Mouse (Mus musculus): ENCODE measurements at regions not wholly inside any gene's neighbourhood (a gene's known extent, or its start where the extent isn't known, plus 50 kb on each side); places are given as distances from the start of the nearest gene placed in this dataset.

GRCm38 (mm10) chr3:60323514-60323913 is 149.1 kb upstream of the Mbnl1 start:
- no peak overlapping the region for H3K9ac ChIP-seq
- H3K36me3 ChIP-seq, result no peaks in the 10 kb centered on the region
- no peaks in the 10 kb centered on the region for H3K27me3 ChIP-seq

GRCm38 (mm10) chr3:60324416-60324815 is 148.2 kb upstream of the Mbnl1 start:
- Histone ChIP-seq H3K9ac (no peak overlapping the region), H3K4me2 (no peak overlapping the region), H3K27me3 (no peaks in the 10 kb centered on the region), H3K9me3 (replicated peaks) (no peaks in the 10 kb centered on the region), H3K4me1 (no peaks in the 10 kb centered on the region), H3K27ac (no peak overlapping the region), H3K36me3 (no peaks in the 10 kb centered on the region), H3K4me3 (replicated peaks) (no peak overlapping the region)
- ATAC-seq (replicated peaks; ENCODE audit: low FRiP score), result no peak

More at GRCm38 (mm10) chr3:60323514-60323913, 149.1 kb upstream of the Mbnl1 start:
- no peaks in the 10 kb centered on the region for H3K9me3 ChIP-seq (replicated peaks)
- H3K27ac ChIP-seq, result no peak overlapping the region
- ATAC-seq (replicated peaks; ENCODE audit: low FRiP score), result no peak
- H3K4me3 ChIP-seq (replicated peaks), result no peak overlapping the region
- no peak overlapping the region for H3K4me2 ChIP-seq
- H3K4me1 ChIP-seq, result no peaks in the 10 kb centered on the region

GRCm38 (mm10) chr3:60324969-60325368 is 147.7 kb upstream of the Mbnl1 start:
- Histone ChIP-seq H3K27ac (no peak overlapping the region), H3K9me3 (replicated peaks) (no peaks in the 10 kb centered on the region), H3K4me1 (no peaks in the 10 kb centered on the region), H3K9ac (no peak overlapping the region), H3K27me3 (no peaks in the 10 kb centered on the region), H3K4me3 (replicated peaks) (no peak overlapping the region), H3K4me2 (no peak overlapping the region), H3K36me3 (no peaks in the 10 kb centered on the region)
- ATAC-seq (replicated peaks; ENCODE audit: low FRiP score), result no peak

- Histone ChIP-seq H3K36me3 (no peaks in the 10 kb centered on the region), H3K4me2 (no peak overlapping the region), H3K9me3 (replicated peaks) (no peaks in the 10 kb centered on the region), H3K27ac (no peak overlapping the region), H3K27me3 (no peaks in the 10 kb centered on the region), H3K4me1 (no peaks in the 10 kb centered on the region), H3K9ac (no peak overlapping the region), H3K4me3 (replicated peaks) (no peak overlapping the region)
- ATAC-seq (replicated peaks; ENCODE audit: low FRiP score), result no peak
Observed at GRCm38 (mm10) chr3:60332460-60332859, 140.2 kb upstream of the Mbnl1 start.

GRCm38 (mm10) chr3:60333669-60334068 is 139.0 kb upstream of the Mbnl1 start:
- H3K27me3 ChIP-seq, result no peaks in the 10 kb centered on the region
- no peak overlapping the region for H3K4me2 ChIP-seq
- H3K9ac ChIP-seq, result no peak overlapping the region
- ATAC-seq (replicated peaks; ENCODE audit: low FRiP score), result no peak
- H3K36me3 ChIP-seq, result no peaks in the 10 kb centered on the region
- H3K4me1 ChIP-seq, result no peaks in the 10 kb centered on the region
- no peaks in the 10 kb centered on the region for H3K9me3 ChIP-seq (replicated peaks)
- no peak overlapping the region for H3K27ac ChIP-seq
- WGBS, result 83% methylated on average over 2 of the region's 2 CpGs
- H3K4me3 ChIP-seq (replicated peaks), result no peak overlapping the region

GRCm38 (mm10) chr3:60334133-60334532 is 138.5 kb upstream of the Mbnl1 start:
- H3K36me3 ChIP-seq, result no peaks in the 10 kb centered on the region
- WGBS, result 87% methylated on average over 2 of the region's 2 CpGs
- no peak overlapping the region for H3K4me3 ChIP-seq (replicated peaks)
- no peaks in the 10 kb centered on the region for H3K9me3 ChIP-seq (replicated peaks)
- no peaks in the 10 kb centered on the region for H3K4me1 ChIP-seq
- H3K27ac ChIP-seq, result no peak overlapping the region
- H3K27me3 ChIP-seq, result no peaks in the 10 kb centered on the region
- no peak overlapping the region for H3K9ac ChIP-seq
- H3K4me2 ChIP-seq, result no peak overlapping the region
- ATAC-seq (replicated peaks; ENCODE audit: low FRiP score), result no peak

GRCm38 (mm10) chr3:60346390-60346789 is 126.2 kb upstream of the Mbnl1 start:
- Histone ChIP-seq H3K36me3 (no peaks in the 10 kb centered on the region), H3K9me3 (replicated peaks) (no peaks in the 10 kb centered on the region), H3K4me2 (no peak overlapping the region), H3K27ac (no peak overlapping the region), H3K27me3 (no peaks in the 10 kb centered on the region), H3K4me3 (replicated peaks) (no peak overlapping the region), H3K4me1 (no peaks in the 10 kb centered on the region), H3K9ac (no peak overlapping the region)
- no peak for ATAC-seq (replicated peaks; ENCODE audit: low FRiP score)

- whole genome bisulfite sequencing, result 73% methylated on average over 1 of the region's 1 CpGs
- no peak overlapping the region for H3K4me3 ChIP-seq (replicated peaks)
- no peaks in the 10 kb centered on the region for H3K36me3 ChIP-seq
- H3K27ac ChIP-seq, result no peak overlapping the region
- H3K9me3 ChIP-seq (replicated peaks), result no peaks in the 10 kb centered on the region
- no peak for ATAC-seq (replicated peaks; ENCODE audit: low FRiP score)
- H3K27me3 ChIP-seq, result no peaks in the 10 kb centered on the region
- H3K4me2 ChIP-seq, result no peak overlapping the region
- H3K4me1 ChIP-seq, result no peaks in the 10 kb centered on the region
- H3K9ac ChIP-seq, result no peak overlapping the region
Observed at GRCm38 (mm10) chr3:60347049-60347448, 125.6 kb upstream of the Mbnl1 start.

- Histone ChIP-seq H3K36me3 (no peaks in the 10 kb centered on the region), H3K4me2 (no peak overlapping the region), H3K9ac (no peak overlapping the region), H3K4me1 (no peaks in the 10 kb centered on the region), H3K9me3 (replicated peaks) (no peaks in the 10 kb centered on the region), H3K27me3 (no peaks in the 10 kb centered on the region), H3K4me3 (replicated peaks) (no peak overlapping the region), H3K27ac (no peak overlapping the region)
- 73% methylated on average over 2 of the region's 2 CpGs for WGBS
- ATAC-seq (replicated peaks; ENCODE audit: low FRiP score), result no peak
Observed at GRCm38 (mm10) chr3:60371176-60371965, 101.3 kb upstream of the Mbnl1 start.

- Histone ChIP-seq H3K9me3 (replicated peaks) (no peaks in the 10 kb centered on the region), H3K36me3 (no peaks in the 10 kb centered on the region), H3K27ac (no peak overlapping the region), H3K4me1 (no peaks in the 10 kb centered on the region), H3K27me3 (no peaks in the 10 kb centered on the region), H3K4me2 (no peak overlapping the region), H3K4me3 (replicated peaks) (no peak overlapping the region), H3K9ac (no peak overlapping the region)
- WGBS, result 68% methylated on average over 1 of the region's 1 CpGs
- ATAC-seq (replicated peaks; ENCODE audit: low FRiP score), result no peak
Observed at GRCm38 (mm10) chr3:60373662-60374061, 99.0 kb upstream of the Mbnl1 start.

GRCm38 (mm10) chr3:60388593-60388992 is 84.0 kb upstream of the Mbnl1 start:
- 56% methylated on average over 2 of the region's 2 CpGs for WGBS
- no peaks in the 10 kb centered on the region for H3K36me3 ChIP-seq
- H3K4me1 ChIP-seq, result no peaks in the 10 kb centered on the region
- H3K4me3 ChIP-seq (replicated peaks), result no peak overlapping the region
- no peak for ATAC-seq (replicated peaks; ENCODE audit: low FRiP score)
- no peaks in the 10 kb centered on the region for H3K27me3 ChIP-seq
- H3K27ac ChIP-seq, result no peak overlapping the region
- H3K4me2 ChIP-seq, result no peak overlapping the region
- no peak overlapping the region for H3K9ac ChIP-seq
- H3K9me3 ChIP-seq (replicated peaks), result no peaks in the 10 kb centered on the region

GRCm38 (mm10) chr3:60389032-60389431 is 83.6 kb upstream of the Mbnl1 start:
- no peaks in the 10 kb centered on the region for H3K36me3 ChIP-seq
- H3K9me3 ChIP-seq (replicated peaks), result no peaks in the 10 kb centered on the region
- no peak overlapping the region for H3K4me3 ChIP-seq (replicated peaks)
- WGBS, result 63% methylated on average over 2 of the region's 2 CpGs
- H3K9ac ChIP-seq, result no peak overlapping the region
- no peak overlapping the region for H3K4me2 ChIP-seq
- no peaks in the 10 kb centered on the region for H3K27me3 ChIP-seq
- H3K4me1 ChIP-seq, result no peaks in the 10 kb centered on the region
- no peak for ATAC-seq (replicated peaks; ENCODE audit: low FRiP score)
- H3K27ac ChIP-seq, result no peak overlapping the region

GRCm38 (mm10) chr3:60395299-60395698 is 77.3 kb upstream of the Mbnl1 start:
- Histone ChIP-seq H3K4me2 (no peak overlapping the region), H3K27ac (no peak overlapping the region), H3K4me3 (replicated peaks) (no peak overlapping the region), H3K27me3 (no peaks in the 10 kb centered on the region), H3K36me3 (no peaks in the 10 kb centered on the region), H3K4me1 (no peaks in the 10 kb centered on the region), H3K9ac (no peak overlapping the region), H3K9me3 (replicated peaks) (no peaks in the 10 kb centered on the region)
- WGBS, result 80% methylated on average over 4 of the region's 4 CpGs
- ATAC-seq (replicated peaks; ENCODE audit: low FRiP score), result no peak
